Mouse (Mus musculus) ES-CJ7 (cell line): ENCODE measurements at regions not wholly inside any gene's neighbourhood (a gene's known extent, or its start where the extent isn't known, plus 50 kb on each side); places are given as distances from the start of the nearest gene placed in this dataset.
A peak's percentile ranks its signal among the peaks of the same experiment; 100 is the strongest.

ENCODE experiments used
- DNase-seq: peaks from one replicate; pipeline ENCODE4 v3.0.0; 2011; ENCODE audit warnings: low read depth, low spot score

DNA sequence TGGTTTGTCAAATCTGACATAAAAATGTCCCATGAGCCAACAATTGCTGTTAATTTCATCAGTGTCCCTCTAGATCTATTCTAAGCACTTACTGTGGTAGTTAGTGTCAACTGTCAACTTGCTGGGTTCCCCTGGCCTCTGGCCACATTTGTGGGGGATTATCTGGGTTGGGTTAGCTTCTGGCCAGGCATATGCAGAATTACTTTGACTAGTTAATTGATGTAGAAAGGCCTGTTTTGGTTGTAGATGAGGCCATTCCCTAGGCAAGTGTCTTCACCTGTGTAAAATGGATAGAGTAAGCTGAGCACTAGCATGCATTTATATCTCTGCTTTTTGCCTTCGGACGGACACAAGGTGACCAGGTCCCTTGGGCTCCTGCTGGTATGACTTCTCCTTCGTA is 283.9 kb downstream of the 1810013L24Rik start:
- no peak for DNase-seq

DNA sequence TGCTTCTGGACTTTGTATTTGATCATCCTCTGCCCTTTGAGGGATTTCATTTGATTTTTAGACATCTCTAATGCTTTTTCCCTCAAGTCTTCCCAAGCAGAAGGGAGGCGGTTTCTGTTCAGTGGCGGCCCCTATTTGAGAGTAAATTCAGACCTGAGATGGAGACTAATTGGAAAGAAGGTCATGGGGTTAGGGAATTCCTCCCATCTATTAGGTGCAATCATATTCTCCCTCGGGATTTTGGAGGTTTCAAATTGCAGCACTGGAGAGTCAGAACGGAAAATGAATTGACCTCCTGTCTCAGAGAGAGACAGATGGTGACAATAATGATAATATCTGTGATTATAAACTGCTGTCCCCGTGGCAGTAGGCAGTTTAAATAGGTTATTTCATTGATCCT is 285.6 kb downstream of the 1810013L24Rik start:
- DNase-seq = no peak

DNA sequence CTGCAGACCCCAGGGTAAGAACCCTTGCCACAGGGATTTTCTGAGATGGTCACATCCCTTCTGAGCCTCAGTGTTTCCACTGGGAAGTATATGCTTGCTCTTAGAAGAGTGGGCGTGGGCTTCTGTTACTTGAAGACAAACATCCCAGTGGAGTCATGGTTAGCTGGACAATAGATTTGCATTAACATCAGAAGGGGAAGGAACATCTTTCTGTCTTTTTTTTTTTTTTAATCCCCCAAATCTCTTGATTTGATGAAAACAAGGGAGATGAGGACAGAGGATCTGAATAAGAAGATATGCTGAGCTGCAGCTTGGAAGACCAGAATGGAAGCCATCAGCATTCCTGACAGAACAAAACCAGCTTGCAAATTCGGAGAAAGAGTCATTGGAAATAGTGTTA is 291.7 kb downstream of the 1810013L24Rik start:
- DNase-seq = peak; percentile 62

DNA sequence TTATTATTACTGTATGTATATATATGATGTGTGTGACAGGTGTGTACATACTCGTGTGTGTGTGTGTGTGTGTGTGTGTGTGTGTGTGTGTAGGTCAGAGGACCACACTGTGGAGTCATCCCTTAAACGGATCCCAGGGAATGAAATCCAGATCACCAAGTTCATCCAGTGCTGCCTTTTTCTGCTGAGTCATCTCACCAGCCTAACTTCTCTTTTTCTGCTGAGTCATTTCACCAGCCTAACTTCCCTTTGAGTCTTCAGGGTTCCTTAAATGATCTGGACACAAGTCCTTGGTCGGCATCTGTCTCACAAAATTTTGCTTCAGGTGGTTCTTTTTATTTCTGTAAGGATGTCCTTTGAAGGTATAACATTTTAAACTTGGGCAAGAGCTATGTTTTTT is 302.2 kb downstream of the 1810013L24Rik start:
- peak; percentile 92 for DNase-seq

DNA sequence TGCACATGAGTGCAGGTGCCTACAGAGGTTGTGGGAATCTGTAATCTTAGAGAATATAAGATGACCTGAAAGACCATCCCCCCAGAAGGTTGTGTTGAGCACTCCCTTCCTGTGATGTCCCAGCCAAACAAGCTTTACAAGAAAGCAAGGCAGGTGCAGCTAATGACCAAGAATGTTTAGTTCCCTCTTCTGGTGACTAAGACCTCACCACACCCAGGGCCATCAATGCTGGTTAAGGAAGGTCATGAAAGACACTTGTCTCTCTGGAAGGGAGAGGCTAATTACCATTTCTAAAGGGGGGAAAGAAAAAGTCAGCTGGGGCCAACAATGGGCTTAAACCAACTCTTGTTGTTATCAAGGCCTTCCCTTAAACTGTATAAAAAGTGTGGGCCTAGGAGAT is 302.9 kb downstream of the 1810013L24Rik start:
- DNase-seq = peak; percentile 99

DNA sequence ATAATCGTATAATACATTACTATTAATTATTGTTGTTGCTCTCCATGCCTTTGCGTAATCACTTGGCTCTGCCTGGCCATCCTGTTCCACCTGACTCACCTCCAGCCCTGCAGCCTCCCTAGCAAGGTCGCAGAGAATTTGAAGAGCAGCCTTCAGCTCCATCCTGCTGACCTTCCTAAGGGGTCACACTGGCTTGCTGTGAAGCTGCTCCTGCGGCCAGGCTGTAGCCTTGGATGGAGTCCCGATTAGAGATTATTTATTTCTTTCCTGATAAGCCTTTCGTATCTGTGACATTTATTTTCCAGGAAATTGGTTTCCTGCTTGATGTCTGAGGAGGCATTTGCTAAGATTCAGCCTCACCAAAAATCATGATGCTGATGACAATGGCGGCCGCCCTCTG is 305.5 kb downstream of the 1810013L24Rik start:
- peak; percentile 53 for DNase-seq

DNA sequence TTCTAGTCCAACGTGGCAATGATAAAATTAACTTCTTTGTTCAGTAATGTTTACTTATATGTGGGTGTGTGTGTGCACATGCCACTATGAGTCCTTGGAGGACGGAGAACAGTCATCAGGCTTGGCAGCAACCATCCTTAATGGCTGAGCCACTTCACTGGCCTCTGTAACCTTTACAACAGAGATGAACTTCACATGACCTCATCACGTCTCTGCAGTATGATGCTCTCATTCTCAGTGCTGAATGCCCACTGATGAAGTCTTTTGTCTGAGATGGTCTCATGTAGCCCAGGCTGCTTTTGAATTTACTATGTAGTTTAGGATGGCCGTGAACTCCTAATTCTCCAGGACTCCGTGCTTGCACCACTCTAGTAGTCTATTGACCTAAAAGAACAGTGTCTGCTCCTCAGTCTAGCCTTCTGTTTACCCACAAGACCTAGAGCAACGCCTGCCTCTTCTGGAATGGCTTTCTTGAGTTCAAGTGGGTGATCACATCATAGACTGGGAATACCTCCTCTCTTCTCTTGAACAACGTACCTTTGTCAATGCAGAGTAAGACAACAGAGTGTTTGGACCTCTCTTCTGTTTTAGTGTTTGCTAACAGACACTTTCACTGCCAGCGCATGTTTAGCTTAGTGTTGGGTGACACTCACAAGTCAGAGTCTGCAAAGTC is 308.8 kb downstream of the 1810013L24Rik start:
- peak; percentile 52 for DNase-seq

DNA sequence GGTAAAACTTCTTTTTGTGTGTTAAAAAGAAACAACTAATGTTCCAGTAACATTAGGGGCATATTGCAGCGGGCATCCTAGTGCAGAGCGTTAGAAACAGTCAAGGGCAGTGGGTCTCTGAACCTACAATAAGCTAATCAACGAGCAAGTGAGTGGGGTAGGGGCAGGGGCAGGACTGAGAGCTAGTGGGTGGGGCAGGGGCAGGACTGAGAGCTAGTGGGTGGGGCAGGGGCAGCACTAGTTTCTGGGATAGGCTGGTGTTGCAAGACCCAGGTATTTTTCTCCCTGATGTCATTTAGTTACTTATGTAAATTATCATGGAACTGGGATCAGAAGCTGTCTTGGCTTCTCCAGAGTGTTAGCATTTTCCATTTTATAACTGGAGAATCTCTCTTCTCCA is 309.5 kb downstream of the 1810013L24Rik start:
- peak; percentile 83 for DNase-seq

DNA sequence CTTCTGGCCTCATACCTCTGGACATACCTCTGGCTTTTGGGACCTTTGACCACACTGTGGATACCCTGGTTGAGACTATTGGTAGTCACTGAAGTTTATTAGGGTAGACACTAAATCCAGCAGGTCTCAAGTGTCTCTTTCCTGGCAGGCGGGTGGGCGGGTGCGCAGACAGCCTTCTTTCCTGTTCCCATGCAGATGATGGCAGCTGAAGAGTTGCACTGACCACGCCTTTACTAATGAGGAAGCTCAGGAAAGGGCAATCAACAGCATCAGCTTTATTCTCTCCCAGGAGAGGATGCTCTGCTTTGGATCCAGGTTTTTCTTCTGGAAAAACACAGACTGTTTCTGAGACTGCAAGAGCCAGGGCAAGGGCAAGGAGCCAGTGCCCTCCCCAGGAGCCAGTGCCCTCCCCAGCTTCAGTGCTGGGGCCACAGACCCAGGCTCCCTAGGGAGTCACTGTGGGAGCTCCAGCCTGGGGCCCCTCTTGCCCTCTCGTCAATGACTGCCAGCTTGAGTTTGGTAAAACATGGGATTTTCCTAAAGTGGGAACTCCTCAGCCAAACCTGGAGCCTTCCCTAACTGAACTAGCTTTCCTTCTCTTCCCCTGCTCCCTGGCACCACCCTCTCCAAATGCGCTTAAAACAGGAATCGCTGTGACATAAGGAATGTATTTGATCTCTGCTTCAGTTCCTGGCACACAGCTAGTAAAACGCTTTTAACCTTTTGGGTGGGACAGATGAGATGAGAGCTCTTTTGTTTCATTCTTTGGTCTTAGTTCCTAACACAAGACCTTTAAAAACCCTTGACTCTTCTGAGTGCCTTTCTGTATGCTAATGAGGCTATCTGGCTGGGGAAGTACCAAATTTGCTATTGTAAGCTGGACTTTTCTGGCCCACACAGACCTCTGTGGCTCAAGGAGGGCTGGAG is 319.6 kb downstream of the 1810013L24Rik start:
- peak; percentile 95 for DNase-seq

DNA sequence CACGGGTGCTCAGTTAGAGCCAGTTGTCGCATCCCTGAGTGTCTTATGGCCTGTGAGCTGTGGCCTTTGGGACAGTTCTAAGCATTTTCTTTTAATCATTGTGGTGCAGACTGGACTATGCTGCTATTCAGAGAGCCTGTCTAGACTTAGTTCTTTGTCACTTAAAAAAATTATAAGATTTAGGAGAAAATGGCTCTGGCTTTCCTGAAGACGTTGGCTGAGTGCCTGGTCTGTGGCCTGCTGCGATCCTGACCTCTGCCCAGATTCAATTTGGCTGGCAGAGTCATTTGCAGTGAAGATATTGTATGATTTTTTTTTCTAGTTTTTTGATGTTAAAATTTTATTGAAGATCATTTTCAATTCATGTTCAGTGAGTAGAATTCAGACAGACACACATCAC is 322.0 kb downstream of the 1810013L24Rik start:
- DNase-seq = no peak

DNA sequence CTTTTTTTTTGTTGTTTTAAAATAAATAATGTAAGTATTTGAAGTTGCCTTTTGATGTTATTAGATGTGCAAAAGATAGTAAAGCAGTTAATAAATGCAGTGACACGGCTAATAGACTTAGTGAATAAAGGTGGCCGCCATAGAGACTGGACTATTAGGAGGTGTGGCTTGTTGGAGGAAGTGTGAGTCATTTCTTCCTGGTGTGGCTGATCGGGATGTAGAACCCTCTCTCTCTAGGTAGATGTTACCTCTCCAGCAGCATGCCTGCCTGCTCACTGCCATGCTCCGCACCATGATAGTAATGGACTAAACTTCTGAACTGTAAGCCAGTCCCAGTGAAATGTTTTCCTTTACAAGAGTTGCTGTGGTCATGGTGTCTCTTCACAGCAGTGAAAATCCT is 323.6 kb downstream of the 1810013L24Rik start:
- no peak for DNase-seq

DNA sequence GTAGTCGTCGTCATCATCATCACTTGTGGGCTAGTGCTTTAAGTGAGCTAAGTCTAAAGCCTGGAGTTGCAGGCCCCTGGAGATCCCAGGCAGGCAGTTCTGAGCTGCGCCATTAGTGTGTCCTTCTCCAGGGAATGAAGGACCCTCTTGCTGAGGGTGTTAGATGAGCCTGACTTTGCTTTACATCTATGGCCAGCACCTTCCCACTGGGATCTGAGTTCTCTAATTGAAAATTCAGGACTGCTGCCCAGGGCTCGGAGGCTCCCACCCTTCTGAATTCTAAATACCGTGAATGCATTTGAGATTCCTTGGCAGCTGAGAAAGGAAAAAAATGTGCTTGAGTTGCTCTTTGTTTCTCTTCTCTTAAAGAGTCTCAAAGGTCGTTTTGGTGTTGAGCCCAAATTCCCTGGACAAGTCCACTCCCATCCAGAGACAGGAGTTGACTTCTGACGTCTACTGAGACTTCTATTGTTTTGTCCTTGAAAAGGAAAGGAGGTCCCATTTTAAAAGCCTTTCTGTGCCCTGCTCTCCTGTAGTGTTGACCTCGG is 335.9 kb downstream of the 1810013L24Rik start:
- no peak for DNase-seq

DNA sequence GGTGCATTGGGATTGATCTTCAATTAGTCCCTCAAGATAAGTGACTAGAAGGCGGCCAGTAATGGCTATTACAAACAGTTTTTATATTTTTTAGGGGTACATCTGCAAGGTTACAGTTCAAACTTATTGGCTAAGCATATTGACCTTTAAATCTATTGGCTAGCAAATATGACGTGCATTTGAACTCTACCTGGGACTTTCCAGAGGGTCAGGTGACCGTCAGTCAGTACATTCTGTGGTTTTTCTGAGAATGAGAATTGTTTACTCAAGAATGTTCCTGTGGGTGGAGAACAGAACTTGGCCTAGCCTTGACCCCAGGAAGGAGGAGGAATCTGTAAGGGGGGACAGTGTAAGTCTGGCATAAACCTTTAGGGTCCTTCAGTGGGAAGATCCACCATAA is 346.5 kb downstream of the 1810013L24Rik start:
- DNase-seq = no peak

DNA sequence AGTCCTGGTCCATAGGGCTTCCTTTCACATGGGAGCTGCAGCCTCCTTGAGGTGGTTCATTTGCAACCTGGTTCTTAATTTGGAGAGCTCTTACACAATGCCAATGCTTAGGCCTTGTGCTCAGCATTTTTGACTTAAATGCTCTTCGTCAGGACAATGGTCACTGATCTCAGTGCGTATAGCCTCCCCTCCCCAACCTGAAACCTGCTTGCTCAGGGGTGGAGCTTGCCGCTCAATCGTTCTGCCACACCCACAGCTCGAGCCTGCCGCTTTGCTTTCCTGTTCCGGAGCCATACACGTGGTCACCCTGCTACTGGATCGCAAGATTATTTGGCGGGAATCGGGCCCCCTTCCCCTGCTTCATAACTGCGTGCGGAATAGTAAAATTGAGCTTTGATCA is 365.9 kb downstream of the 1810013L24Rik start:
- peak; percentile 73 for DNase-seq

DNA sequence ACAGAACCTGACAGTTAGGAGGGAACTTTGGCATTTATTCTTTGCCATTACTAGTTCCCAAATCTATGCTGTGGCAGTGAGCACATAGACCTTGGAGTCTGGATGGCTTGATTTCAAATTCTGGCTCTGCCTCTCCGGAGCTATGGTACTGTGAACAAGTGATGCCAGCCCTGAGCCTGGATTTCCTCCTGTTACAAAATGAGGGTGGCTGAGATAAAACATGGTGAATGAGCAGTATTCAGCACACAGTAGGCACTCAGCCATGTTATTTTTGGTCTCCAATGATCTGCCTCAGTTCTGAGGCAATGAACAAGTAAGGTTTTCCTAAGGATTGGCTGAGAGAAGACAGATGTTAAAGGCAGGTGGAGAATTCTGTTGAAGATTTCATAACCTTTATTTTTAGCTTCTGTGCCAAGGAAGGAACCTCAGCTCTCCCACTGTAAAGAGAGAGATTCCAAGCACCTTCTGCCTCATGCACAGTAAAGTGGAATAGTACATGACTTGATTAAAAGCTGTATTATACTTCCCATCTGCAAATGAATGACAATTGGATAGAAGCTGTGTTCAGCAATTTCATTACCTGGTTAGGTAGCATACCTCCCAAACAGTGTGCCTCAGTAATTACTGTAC is 369.1 kb downstream of the 1810013L24Rik start:
- DNase-seq = no peak

DNA sequence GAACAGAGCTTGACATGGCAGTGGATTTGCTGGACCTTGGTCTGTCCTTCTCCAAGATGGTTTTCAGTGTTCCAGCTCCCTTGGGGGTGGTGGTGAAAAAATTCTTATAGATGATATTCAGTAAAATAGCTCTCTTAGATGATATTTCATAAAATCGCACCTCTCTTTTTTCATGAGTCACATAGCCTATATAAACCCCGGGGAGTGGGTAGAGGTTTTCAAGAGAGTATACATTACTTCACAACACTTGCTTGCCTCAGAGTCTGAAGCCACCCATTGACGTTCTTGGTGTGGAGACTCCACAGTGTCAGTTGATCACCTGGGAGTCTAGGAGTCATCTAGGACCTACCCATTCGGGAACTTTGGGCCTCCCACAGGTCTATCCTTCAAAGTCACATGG is 378.7 kb downstream of the 1810013L24Rik start:
- DNase-seq = no peak

DNA sequence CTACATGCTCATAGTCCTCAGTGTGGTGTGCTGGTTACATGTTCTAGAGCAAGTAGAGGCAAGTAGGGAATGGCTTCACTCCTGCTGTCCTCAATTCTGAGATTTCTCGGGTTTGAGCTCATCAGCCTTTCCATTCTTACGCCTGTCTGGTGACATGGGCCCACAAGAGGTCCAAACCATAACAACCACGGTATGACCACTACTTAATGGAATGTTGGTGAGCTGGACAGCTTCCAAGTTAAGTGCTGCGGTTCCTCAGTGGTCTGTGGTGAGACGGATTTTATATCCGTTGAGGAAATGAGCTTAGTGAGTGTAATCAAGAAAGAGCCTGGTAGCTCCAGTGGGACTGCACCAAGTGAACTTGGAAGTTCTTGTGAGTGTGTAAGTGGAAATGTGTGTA is 381.6 kb downstream of the 1810013L24Rik start:
- DNase-seq = no peak

DNA sequence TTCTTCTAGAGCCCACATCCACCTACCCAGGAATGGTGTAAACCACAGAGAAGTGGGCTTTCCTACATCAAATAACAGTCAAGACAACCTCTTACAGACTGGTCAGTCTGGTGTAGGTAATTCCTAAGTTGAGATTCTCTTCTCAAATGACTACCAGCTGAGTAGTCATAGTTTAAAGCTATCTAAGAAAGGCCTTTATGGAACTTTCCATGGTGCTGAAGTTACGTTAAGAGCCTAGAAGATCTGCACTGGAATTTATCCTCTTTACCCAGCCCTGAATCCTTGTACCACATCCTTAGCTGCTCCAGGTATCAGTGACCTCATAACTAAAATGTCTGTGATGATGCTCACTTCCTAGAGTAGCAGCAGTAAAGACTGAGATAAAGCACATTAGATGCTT is 385.2 kb downstream of the 1810013L24Rik start:
- no peak for DNase-seq

DNA sequence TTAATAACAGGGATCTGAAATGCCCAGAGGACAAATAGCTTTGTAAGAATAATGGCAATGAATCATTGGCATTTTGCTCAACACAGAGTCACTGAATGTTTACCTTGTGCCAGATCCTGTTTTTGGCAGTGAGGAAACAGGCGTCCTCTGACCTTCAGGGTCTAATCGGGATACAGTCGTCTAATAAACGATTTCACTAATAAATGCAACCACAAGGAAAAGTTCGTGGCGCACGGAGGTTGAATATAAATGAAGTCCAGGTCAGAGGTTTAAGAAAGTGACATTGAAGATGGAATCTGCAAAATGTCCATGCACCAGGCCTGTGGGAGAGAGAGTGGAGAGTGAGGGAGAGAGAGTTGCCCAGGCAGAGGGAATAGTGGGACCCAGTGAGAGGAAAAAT is 387.5 kb downstream of the 1810013L24Rik start:
- DNase-seq = no peak

DNA sequence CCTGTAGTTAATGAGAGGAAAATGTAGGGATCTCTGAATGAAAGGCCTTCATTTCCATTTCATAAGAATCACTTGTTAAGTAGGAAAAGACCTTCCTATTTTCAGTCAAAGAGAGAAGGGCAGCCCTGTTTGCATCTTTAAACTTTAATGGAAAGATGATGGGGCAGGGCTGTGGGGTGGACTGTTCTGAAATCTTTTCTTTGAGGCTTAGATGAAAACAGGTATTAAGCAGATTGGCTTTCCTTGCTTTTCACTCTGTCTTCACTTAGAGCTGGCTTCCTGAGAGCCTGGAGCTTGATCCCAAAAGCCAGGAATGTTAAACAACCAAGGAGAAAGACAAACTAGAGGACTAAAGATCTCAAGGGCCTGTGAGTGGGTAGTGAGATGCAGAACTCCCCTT is 400.3 kb downstream of the 1810013L24Rik start:
- DNase-seq = peak; percentile 74

DNA sequence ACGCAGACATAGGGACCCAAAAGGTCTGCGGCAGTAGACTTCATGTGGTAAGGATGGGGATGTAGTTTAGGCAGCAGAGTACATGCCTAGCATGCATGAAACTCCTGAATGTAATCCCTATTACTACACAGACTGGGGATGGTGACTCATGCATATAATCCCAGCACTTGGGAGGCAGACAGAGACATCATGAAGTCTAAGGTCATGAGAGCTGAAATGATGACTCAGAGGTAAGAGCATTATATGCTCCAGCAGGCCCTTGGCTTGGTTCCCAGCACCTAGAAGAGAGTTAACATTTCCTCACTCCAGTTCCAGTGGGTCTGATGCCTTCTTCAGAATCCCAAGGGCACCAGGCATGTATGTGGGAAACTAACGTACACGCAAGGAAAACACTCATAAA is 412.2 kb downstream of the 1810013L24Rik start:
- no peak for DNase-seq

DNA sequence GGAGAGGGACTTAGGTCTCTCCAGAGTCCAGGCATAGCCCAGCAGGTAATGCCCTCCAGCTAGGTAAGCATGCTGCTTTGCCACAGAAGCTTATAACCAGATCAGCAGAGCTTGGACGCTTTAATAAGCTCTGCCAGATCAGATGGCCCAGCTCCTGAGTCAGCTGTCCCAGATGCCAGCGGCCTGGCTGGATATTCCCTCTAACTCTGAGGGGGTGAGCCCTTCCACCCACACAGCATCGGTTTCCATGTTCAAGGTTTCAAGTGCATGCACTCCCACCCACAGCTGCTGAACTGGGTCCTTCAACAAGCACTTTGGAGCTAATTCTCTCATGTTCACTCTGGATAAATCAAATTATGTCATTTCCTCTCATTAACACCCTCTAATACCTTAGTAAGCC is 417.3 kb downstream of the 1810013L24Rik start:
- no peak for DNase-seq
